Mouse (Mus musculus): ENCODE results near the gene Myt1l.

The Myt1l gene

GRCm38 (mm10) chr12:29569311-29569710 lies 41.1 kb downstream of the Myt1l start:
- DNase-seq (ENCODE audit: low spot score) = no peak

GRCm38 (mm10) chr12:29570351-29570750 lies 42.2 kb downstream of the Myt1l start:
- DNase-seq (ENCODE audit: low spot score) = no peak

- DNase-seq (ENCODE audit: low spot score) = no peak
Observed at GRCm38 (mm10) chr12:29571613-29572012, 43.4 kb downstream of the Myt1l start.

- DNase-seq (ENCODE audit: low spot score) = no peak
Observed at GRCm38 (mm10) chr12:29593787-29594186, 65.6 kb downstream of the Myt1l start.

DNA sequence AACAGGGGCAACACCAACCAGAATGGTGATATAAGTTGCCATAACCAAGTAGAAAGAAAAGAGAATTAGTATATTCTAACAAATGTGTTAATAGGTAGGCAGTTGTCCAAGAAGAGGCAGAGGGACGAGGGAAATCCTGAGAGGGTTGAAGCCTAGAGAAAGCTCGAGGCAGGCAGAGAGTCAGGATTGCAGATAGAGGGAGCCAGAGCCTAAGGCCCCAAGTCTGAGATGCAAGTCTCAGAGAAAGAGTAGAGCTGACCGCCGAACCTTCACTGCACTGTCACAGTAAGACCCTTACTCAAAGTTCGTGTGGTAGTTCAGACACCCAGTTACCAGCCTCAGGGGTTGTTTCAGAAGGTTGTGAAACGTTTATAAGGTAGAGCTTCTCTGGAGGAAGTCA lies 71.7 kb downstream of the Myt1l start:
- no peak for DNase-seq (ENCODE audit: low spot score)

- no peak for DNase-seq (ENCODE audit: low spot score)
Observed at GRCm38 (mm10) chr12:29601223-29601622, 73.0 kb downstream of the Myt1l start.

DNA sequence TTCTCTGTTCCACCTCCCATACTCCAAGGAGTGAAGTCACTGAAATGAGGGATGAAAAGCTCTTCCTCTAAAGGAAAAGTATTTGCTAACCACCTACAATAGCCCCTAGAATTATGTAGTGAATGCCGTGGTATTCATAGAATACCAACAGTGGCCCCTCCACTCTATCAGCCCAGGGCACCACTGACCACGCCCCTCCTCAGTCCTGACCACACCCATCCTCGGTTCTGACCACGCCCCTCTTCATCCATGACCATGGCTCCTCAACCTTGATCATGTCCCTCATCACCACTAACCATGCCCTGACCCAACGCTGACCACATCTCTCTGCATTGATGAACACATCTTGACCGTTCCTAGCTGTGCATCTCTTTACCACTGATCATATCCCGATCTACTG lies 76.5 kb downstream of the Myt1l start:
- DNase-seq (ENCODE audit: low spot score) = no peak

DNA sequence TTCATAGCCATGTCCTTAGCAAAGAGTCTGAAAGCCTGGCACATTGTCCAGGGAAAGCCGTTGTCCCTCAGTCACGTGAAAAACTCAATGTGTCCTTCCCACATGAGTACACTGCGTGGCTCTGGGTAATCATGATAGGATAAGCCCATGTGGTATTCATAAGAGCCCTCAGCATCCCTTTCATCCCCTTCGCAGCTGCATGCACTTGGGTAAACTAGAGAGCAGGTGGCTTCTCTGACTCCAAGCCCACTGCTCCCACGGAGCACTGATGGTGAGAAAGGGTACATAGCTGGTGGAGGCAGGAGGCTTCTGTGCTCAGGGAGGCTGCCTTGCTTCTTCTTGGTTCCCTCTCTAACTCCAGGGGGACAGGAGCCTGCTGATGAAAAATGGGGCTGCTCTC lies 76.9 kb downstream of the Myt1l start:
- DNase-seq (ENCODE audit: low spot score) = no peak

GRCm38 (mm10) chr12:29606221-29606620 lies 78.0 kb downstream of the Myt1l start:
- no peak for DNase-seq (ENCODE audit: low spot score)

- DNase-seq (ENCODE audit: low spot score) = no peak
Observed at GRCm38 (mm10) chr12:29617746-29618145, 89.6 kb downstream of the Myt1l start.

- no peak for DNase-seq (ENCODE audit: low spot score)
Observed at GRCm38 (mm10) chr12:29621530-29621929, 93.3 kb downstream of the Myt1l start.

- no peak for DNase-seq (ENCODE audit: low spot score)
Observed at GRCm38 (mm10) chr12:29627956-29628750, 100.0 kb downstream of the Myt1l start.

DNA sequence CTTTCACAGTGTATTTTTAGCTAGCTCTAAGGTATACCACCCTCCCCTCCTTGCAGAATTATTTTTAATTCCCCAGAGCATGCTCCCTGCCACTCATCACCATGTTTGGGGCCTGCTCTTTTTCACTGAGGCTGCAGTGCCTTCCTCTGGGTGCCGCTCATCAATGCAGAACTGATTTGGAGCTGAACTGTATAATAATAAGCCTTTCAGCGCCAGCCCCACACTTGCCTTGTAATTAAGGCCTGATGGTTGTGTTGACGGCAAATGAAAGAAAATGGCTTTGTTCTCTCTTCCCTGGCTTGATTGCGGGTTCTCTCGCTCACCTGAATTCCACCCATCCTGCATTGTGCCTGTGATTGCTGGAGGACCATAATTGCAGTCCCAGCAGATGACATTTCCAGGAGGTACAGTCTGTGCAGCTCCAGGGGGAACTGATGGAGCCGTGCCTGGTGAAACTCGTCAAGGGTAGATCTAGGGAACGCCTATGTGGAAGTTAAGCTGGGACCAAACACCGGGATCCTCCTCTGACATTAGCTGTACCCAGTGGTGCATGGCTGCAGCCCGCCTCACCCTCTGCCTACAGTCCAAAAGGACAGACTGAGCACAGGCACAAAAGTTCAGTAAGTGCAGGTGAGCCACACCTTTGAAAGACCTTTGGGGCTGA lies 101.8 kb downstream of the Myt1l start:
- no peak for DNase-seq (ENCODE audit: low spot score)

DNA sequence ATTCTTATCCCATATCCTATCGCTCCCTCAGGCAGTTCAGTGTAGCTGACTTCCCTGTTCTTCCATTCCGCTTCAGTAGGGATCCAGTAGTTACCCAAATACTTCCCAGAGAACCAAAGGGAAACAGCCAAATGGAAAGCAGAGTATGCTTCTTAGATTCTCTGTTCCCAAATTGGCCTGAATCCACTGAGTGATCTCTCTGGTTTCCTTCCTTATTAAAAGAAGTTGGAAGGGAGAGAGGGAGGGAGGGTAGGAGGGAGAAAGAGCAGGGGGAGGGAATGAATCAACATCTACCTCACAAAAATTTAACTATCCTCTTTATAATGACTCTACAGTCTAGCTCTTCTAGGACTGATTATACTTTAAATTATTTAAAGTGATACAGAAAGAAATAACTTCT lies 106.3 kb downstream of the Myt1l start:
- DNase-seq (ENCODE audit: low spot score) = no peak

DNA sequence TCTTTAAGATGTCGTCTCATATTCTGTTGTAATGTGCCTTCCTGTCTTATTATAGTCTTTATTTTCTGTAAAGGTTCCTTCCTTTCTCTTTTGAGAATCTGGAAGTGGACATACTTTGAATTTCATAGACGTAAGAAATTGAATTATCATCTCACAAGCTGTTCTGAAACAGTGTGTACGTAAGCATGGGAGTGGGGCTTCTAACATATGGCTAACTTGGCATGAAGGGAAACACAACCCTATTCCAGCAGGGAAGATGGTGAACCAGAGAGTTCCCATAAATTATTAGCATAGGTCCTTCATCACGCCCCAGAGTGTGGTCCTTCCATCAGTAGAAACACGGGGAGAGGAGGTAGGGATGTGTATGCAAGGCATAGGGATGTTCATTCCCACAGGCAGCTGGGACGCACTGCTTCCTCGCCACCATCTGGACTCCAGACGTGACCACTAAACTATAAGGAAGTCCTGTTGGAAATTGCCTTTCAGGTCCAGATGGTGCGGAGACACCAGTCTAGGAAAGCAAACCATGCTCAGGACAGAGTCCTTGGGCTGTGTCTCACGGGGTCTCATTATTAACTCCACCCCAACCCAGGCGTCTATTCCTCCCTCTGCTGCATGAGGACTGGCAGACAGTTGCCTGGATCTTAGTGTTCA lies 111.5 kb downstream of the Myt1l start:
- DNase-seq (ENCODE audit: low spot score) = no peak

GRCm38 (mm10) chr12:29640201-29640600 lies 112.0 kb downstream of the Myt1l start:
- no peak for DNase-seq (ENCODE audit: low spot score)

DNA sequence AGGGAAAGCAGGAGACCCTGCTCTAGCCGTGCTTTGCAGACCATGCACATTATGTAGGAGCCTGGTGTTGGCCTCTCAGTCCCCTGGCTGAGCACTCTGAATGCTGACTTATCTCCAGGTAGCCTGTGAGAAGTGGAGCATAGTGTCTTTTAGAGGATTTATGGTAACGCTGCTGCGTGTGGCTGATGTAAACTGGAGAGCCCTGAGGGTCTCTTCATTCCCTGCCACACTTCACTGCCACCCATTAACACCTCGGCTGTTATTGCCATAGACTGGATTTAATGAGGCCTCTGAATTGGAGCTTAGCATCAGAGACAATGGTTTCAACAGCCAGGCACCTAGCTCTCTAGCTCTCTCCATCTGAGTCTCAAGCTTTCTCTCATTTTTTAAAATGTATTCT lies 114.7 kb downstream of the Myt1l start:
- no peak for DNase-seq (ENCODE audit: low spot score)

DNA sequence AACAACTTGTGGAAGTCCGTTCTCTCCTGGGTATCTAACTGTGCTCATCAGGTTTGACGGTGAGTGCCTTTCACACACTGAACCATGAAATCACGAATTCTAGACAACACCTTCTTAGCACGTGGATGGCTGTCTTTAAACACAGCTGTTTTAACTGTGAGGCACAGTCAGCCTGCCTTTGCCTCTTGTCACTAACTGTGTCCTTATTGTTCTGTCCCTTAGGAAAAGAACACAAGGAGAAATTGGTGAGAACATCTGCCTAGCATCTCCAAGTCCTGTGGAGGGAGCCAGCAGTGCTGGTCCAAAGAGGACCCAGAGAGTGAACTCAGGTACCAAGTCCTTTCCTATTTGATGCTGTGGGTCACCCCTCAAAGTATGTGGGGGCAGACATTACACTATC lies 115.9 kb downstream of the Myt1l start:
- DNase-seq (ENCODE audit: low spot score) = no peak

GRCm38 (mm10) chr12:29644721-29645120 lies 116.5 kb downstream of the Myt1l start:
- DNase-seq (ENCODE audit: low spot score) = no peak

GRCm38 (mm10) chr12:29649510-29650152 lies 121.4 kb downstream of the Myt1l start:
- no peak for DNase-seq (ENCODE audit: low spot score)

DNA sequence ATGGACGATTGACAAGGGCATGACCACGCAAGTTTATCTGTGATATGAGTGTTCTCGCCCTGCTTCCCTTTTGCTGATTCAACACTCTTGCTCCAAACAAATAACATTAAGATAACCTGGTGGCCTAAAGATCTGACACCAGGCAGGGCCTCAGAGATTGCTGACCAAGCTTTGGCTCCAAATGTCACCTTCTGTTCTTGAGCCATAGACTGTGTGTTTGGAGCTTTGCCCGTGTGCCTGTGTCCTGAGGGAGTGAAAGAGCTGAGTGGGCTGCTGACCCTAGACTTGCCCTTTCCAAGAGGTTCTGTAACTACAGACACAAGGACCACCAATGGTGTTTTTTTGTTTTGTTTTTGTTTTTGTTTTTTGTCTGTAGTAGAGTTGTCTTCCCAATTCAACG lies 124.3 kb downstream of the Myt1l start:
- no peak for DNase-seq (ENCODE audit: low spot score)

DNA sequence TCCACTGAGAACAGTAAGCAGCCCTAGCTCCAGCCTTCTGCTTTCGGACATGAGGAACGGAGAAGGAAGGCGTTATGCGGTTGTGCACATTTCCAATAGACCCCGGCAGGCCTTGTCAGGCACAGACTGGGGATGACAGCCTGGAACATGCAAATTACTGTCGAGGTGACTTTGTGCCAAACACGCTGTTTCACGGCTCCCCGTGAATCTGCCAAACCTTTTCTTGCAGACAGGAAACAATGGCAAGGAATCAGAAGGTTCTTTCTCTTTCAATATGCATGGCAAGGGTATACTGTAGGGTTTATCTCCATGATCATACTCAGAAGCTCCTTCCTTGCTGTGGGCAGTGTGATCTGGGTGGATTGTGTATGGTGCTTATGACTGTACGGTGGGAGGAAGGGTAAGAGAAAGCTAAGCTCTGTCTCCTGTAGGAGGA lies 127.0 kb downstream of the Myt1l start:
- DNase-seq (ENCODE audit: low spot score) = no peak

- no peak for DNase-seq (ENCODE audit: low spot score)
Observed at GRCm38 (mm10) chr12:29655673-29656072, 127.5 kb downstream of the Myt1l start.
